Mouse (Mus musculus) adrenal gland, postnatal 10 days (tissue): ENCODE data around the gene Gm20696. TPM values are rescaled to one million over a fixed set of nuclear protein-coding genes. Genes with fewer than 3 reads are reported as not detected.

Experiments
- DNase-seq: peaks from one replicate; pipeline ENCODE4 v3.0.0; 2021; ENCODE audit warnings: mixed read lengths
- long read RNA-seq, 2 experiments: library from polyadenylated mRNA; stranded (forward); transcript quantifications; one replicate each; pipeline ENCODE4 v2.0.0; 2021
- total RNA-seq, 2 experiments: library from RNA; stranded (reverse); gene quantifications; 2 replicates each; pipeline ENCODE4 v1.2.3; 2021

Gene Gm20696
- 1 to 10 TPM; 2.4 to 6.6 TPM for total RNA-seq
- long read RNA-seq, experiment 1, partial matches to known transcripts: 0 of 8 reads
- long read RNA-seq, experiment 1, other reads (novel, unspliced or antisense): 8 of 8 reads
- long read RNA-seq, experiment 2, partial matches to known transcripts: 0 of 2 reads
- long read RNA-seq, experiment 2, other reads (novel, unspliced or antisense): 2 of 2 reads

- peak; percentile 81 for DNase-seq
These were observed at the start of gene Gm20696, which contains the start of gene Eif4e3 for GRCm38 (mm10) chr6:99666318-99667171. TSS of gene Gm20696 (minus strand) at chr6:99666797. TSS of gene Eif4e3 (minus strand) at chr6:99666771.

- no peak for DNase-seq
These were observed 49.3 kb upstream of the Gm20696 start for GRCm38 (mm10) chr6:99715913-99716312.

GRCm38 (mm10) chr6:99715191-99715590 lies 48.6 kb upstream of the Gm20696 start:
- no peak for DNase-seq

- DNase-seq: no peak
These were observed 46.7 kb upstream of the Gm20696 start for GRCm38 (mm10) chr6:99713256-99713655.

GRCm38 (mm10) chr6:99711576-99712101 lies 45.0 kb upstream of the Gm20696 start:
- DNase-seq: no peak

- no peak for DNase-seq
These were observed 33.9 kb upstream of the Gm20696 start for GRCm38 (mm10) chr6:99700484-99700883.

- DNase-seq: no peak
These were observed 26.6 kb upstream of the Gm20696 start for GRCm38 (mm10) chr6:99692916-99693841.

- DNase-seq: peak; percentile 38
These were observed 25.8 kb upstream of the Gm20696 start, which contains the start of gene Gpr27 for GRCm38 (mm10) chr6:99692206-99692915. TSS of gene Gpr27 (plus strand) at chr6:99692679.

- no peak for DNase-seq
These were observed 25.1 kb upstream of the Gm20696 start for GRCm38 (mm10) chr6:99691666-99692205.

GRCm38 (mm10) chr6:99688513-99688912 lies 21.9 kb upstream of the Gm20696 start:
- DNase-seq: no peak

GRCm38 (mm10) chr6:99684899-99685298 lies 18.3 kb upstream of the Gm20696 start:
- DNase-seq: no peak

GRCm38 (mm10) chr6:99683974-99684373 lies 17.4 kb upstream of the Gm20696 start:
- DNase-seq: no peak

GRCm38 (mm10) chr6:99678108-99678507 lies 11.5 kb upstream of the Gm20696 start:
- no peak for DNase-seq

GRCm38 (mm10) chr6:99677325-99677724 lies 10.7 kb upstream of the Gm20696 start:
- DNase-seq: no peak

GRCm38 (mm10) chr6:99674482-99674881 lies 7.9 kb upstream of the Gm20696 start:
- DNase-seq: no peak

- no peak for DNase-seq
These were observed 5.2 kb upstream of the Gm20696 start for GRCm38 (mm10) chr6:99671768-99672167.

GRCm38 (mm10) chr6:99670481-99671119 lies 4.0 kb upstream of the Gm20696 start:
- peak; percentile 58 for DNase-seq

- DNase-seq: no peak
These were observed 3.1 kb upstream of the Gm20696 start for GRCm38 (mm10) chr6:99669481-99670325.

GRCm38 (mm10) chr6:99667290-99667689 lies 693 bp upstream of the Gm20696 start:
- DNase-seq: no peak
